Mouse (Mus musculus) stomach, embryonic 16.5 days (tissue): ENCODE data around the gene Olfr17. TPM values are rescaled to one million over a fixed set of nuclear protein-coding genes. Genes with fewer than 3 reads are reported as not detected.
"Not testable (repeated sequence)": the region's sequence is repeated elsewhere in the genome, so short reads cannot be mapped to it uniquely, and the experiment has no call there.

Source experiments
- ATAC-seq: fragments of 200-750 bp; cut with Nextera tagmentation; 2 replicates; pipeline ENCODE4 v1.8.0; 2017; ENCODE audit warnings: moderate number of reproducible peaks, moderate TSS enrichment; ENCODE audit not compliant: insufficient read depth, low FRiP score
- H3K27ac ChIP-seq: fragments of 300-500 bp; sonication (generic); 2 replicates; pipeline ENCODE4 v1.5.1; 2014; ENCODE audit warnings: low read length
- H3K27me3 ChIP-seq: fragments of 300-500 bp; sonication (generic); 2 replicates; pipeline ENCODE4 v1.6.1; 2014; ENCODE audit warnings: low read length, control low read depth, mixed read lengths; ENCODE audit not compliant: control insufficient read depth, insufficient read depth
- H3K36me3 ChIP-seq: fragments of 300-500 bp; sonication (generic); 2 replicates; pipeline ENCODE4 v1.6.1; 2014; ENCODE audit warnings: low read length; ENCODE audit not compliant: control insufficient read depth, insufficient read depth
- H3K4me1 ChIP-seq: fragments of 300-500 bp; sonication (generic); 2 replicates; pipeline ENCODE4 v1.6.1; 2014; ENCODE audit warnings: low read length, control low read depth, mixed read lengths; ENCODE audit not compliant: control insufficient read depth, insufficient read depth
- H3K4me2 ChIP-seq: fragments of 300-500 bp; sonication (generic); 2 replicates; pipeline ENCODE4 v1.6.1; 2014; ENCODE audit warnings: low read depth, low read length, mixed read lengths
- H3K4me3 ChIP-seq: fragments of 300-500 bp; sonication (generic); replicated peaks from 2 replicates; pipeline ENCODE4 v1.5.1; 2014; ENCODE audit warnings: mild to moderate bottlenecking, low read length
- H3K9ac ChIP-seq: fragments of 300-500 bp; sonication (generic); 2 replicates; pipeline ENCODE4 v1.6.1; 2014; ENCODE audit warnings: low read length
- H3K9me3 ChIP-seq: fragments of 300-500 bp; sonication (generic); replicated peaks from 2 replicates; pipeline ENCODE4 v1.6.1; 2016; ENCODE audit warnings: low read length, control low read depth; ENCODE audit not compliant: control insufficient read depth
- WGBS: fragments of 180-500 bp; shearing (Covaris S2); extraction: QIAGEN DNeasy Blood & Tissue Kit; methylation state at CpG from one replicate; pipeline ENCODE4 v1.1.7; 2014; 5-methylcytosine and 5-hydroxymethylcytosine counted together
- polyA plus RNA-seq: library from polyadenylated mRNA; unstranded; fragments of >200 nt; fragmentation: Nextera tagmentation; extraction: Ambion mirVana; gene quantifications from 2 replicates; pipeline ENCODE4 v1.2.1, GENCODE M21; 2015

Olfr17 gene
- polyA plus RNA-seq = not detected in 2 replicates

- no peak within 1 kb of the TSS for H3K4me2 ChIP-seq
- H3K9ac ChIP-seq = no peak within 1 kb of the TSS
- no peaks in the 10 kb centered on the region for H3K4me1 ChIP-seq
- H3K27ac ChIP-seq = no peak within 1 kb of the TSS
- H3K4me3 ChIP-seq = no peak within 1 kb of the TSS
- no peak for ATAC-seq
- H3K36me3 ChIP-seq = no peaks in the 10 kb centered on the region
- no peaks in the 10 kb centered on the region for H3K9me3 ChIP-seq
- WGBS = 48% methylated on average over 1 of the region's 1 CpGs
- H3K27me3 ChIP-seq = no peaks in the 10 kb centered on the region
These were observed at the start of gene Olfr17 for GRCm38 (mm10) chr7:107092920-107093319. TSS of gene Olfr17 (plus strand) at chr7:107093220.

DNA sequence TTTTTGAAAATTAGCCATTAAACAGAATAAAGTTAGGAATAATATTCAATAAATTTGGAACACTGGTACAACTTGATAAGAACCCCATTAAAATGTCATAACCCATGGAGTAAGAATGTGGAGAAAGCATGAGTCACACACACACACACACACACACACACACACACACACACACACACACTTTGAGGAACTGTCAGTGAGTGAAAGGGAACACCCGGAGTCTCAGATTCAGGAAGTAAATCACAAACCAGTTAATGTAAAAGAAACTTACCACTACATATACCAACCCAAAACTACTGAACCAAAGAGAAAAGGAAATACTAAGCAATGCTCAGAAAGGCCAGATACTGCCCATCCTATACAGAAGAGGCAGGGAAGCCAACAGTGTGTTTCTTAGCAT lies 48.6 kb upstream of the Olfr17 start:
- Histone ChIP-seq H3K9ac (no peak overlapping the region), H3K4me2 (no peak overlapping the region), H3K4me1 (no peaks in the 10 kb centered on the region), H3K9me3 (no peaks in the 10 kb centered on the region), H3K4me3 (no peak overlapping the region), H3K27me3 (no peaks in the 10 kb centered on the region), H3K36me3 (no peaks in the 10 kb centered on the region), H3K27ac (no peak overlapping the region)
- WGBS = 68% methylated on average over 1 of the region's 1 CpGs
- no peak for ATAC-seq

GRCm38 (mm10) chr7:107045833-107046232 lies 47.2 kb upstream of the Olfr17 start:
- H3K36me3 ChIP-seq = no peaks in the 10 kb centered on the region
- no peaks in the 10 kb centered on the region for H3K27me3 ChIP-seq
- no peak overlapping the region for H3K27ac ChIP-seq
- H3K4me3 ChIP-seq = no peak overlapping the region
- WGBS = 2% methylated on average over 5 of the region's 5 CpGs
- no peak overlapping the region for H3K9ac ChIP-seq
- H3K4me1 ChIP-seq = no peaks in the 10 kb centered on the region
- ATAC-seq = no peak
- no peak overlapping the region for H3K4me2 ChIP-seq
- H3K9me3 ChIP-seq = no peaks in the 10 kb centered on the region

- Histone ChIP-seq H3K36me3 (no peaks in the 10 kb centered on the region), H3K4me3 (no peak overlapping the region), H3K27ac (no peak overlapping the region), H3K4me2 (no peak overlapping the region), H3K27me3 (no peaks in the 10 kb centered on the region), H3K9me3 (no peaks in the 10 kb centered on the region), H3K9ac (no peak overlapping the region), H3K4me1 (no peaks in the 10 kb centered on the region)
- 41% methylated on average over 3 of the region's 3 CpGs for WGBS
- ATAC-seq = no peak
These were observed 45.4 kb upstream of the Olfr17 start for GRCm38 (mm10) chr7:107047578-107047977.

DNA sequence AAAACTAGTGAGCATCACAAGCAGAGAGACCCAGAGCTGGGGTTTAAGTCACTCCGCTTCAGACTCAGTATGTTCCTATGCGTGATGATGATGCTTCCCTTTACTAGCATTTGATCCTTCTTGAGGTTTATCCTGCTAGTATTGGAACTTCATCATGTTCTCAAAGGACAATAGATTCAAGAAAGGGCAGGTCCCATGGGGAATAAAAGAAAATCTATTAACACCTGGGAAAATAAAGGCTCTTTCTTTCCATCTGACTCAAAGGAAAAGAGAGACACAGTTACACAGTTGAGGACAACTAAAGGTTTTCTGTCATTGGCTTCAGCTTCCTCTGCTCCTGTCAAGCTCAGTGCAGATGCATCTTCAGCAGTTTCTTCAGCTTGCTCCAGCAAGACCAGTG lies 22.3 kb upstream of the Olfr17 start, which contains the start of gene Olfr714:
Gene Olfr714 (plus strand): TSS at position 301 of the 400 bp plus-strand sequence.
- Histone ChIP-seq H3K4me3 (no peak within 1 kb of the TSS), H3K27me3 (no peaks in the 10 kb centered on the region), H3K4me2 (no peak within 1 kb of the TSS), H3K9me3 (no peaks in the 10 kb centered on the region), H3K27ac (no peak within 1 kb of the TSS), H3K36me3 (no peaks in the 10 kb centered on the region), H3K4me1 (no peaks in the 10 kb centered on the region), H3K9ac (no peak within 1 kb of the TSS)
- ATAC-seq = no peak
- WGBS = 85% methylated on average over 2 of the region's 2 CpGs

GRCm38 (mm10) chr7:107110269-107110668 lies 17.2 kb downstream of the Olfr17 start, which contains the start of gene Olfr715b:
TSS of gene Olfr715b (minus strand) at chr7:107110369.
- H3K27ac ChIP-seq, ATAC-seq, H3K27me3 ChIP-seq, H3K9me3 ChIP-seq, H3K36me3 ChIP-seq, H3K9ac ChIP-seq, H3K4me3 ChIP-seq, H3K4me2 ChIP-seq, H3K4me1 ChIP-seq: not testable (repeated sequence)
- 84% methylated on average over 1 of the region's 2 CpGs for WGBS

DNA sequence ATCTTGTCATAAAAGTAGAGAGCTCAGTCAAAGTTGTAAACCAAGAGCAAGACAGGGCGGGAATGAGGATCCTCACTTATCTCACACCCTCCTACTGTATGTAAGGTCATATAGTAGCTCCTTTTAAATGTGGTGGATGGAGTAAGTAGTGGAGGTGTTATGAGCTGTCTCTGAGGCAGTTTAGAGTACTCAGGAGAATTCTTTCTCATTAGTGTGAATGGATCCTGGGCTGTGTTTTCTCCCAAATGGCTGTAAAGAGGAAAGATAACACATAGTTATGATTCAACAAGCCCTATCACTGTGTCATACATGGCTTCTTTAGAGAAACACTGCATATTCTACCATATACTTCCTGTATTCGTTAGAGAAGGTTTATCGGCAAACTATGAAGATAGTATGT lies 38.0 kb downstream of the Olfr17 start, which contains the start of gene Olfr715:
Gene Olfr715 (minus strand): TSS at position 101 of the 400 bp plus-strand sequence.
- H3K27ac ChIP-seq, H3K9me3 ChIP-seq, H3K9ac ChIP-seq, H3K4me1 ChIP-seq, H3K27me3 ChIP-seq, H3K36me3 ChIP-seq, H3K4me3 ChIP-seq, ATAC-seq, H3K4me2 ChIP-seq: not testable (repeated sequence)
- WGBS = 87% methylated on average over 2 of the region's 3 CpGs

GRCm38 (mm10) chr7:107138027-107138426 lies 45.0 kb downstream of the Olfr17 start, which contains the start of gene Olfr716:
TSS of gene Olfr716 (plus strand) at chr7:107138327.
- H3K27ac ChIP-seq, ATAC-seq, H3K4me3 ChIP-seq, H3K27me3 ChIP-seq, H3K36me3 ChIP-seq, H3K4me2 ChIP-seq, H3K9ac ChIP-seq, H3K4me1 ChIP-seq, H3K9me3 ChIP-seq: not testable (repeated sequence)
- 65% methylated on average over 2 of the region's 2 CpGs for WGBS
